Mouse (Mus musculus): ENCODE data around the gene Kif17.

The Kif17 gene

DNA sequence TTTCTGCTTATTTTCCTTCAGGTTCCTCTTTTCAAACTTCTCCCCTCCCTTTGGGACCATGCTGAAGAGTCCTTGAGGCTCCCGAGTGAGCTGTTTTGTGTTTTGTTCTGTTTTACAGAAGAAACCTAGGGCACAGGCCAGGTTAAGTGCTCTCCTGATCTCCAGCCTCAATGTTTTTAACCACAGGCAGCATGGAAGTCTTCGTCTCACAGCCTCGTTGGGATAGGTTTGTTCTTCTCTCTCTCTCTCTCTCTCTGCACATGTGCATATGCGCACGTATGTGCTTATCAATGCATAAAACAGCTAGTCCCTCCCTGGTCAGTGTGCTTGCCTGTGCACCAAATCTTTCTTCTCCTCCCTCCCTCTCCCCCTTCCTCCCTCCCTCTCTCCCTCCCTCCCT is 86.6 kb downstream of the Kif17 start:
- DNase-seq (ENCODE audit: extremely low read depth, low read depth, low spot score) = no peak

DNA sequence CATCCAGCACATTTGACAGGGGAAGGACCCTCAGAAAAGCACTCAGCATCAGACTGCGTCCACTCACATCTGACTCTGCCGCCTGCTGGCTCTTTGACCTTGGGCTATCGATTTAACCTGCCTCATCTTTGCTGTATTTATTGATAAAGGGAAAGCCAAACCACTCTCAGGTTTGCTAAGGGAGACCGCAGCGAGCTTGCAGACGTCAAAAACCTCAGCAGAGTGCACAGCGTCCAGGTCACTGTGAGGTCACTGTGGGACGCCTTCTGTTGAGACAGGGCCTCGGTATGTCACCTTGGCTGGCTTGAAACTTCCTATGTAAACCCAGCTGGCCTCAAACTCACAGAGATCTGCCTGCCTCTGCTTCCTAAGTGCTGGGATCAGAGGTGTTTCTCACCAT is 87.1 kb downstream of the Kif17 start:
- DNase-seq (ENCODE audit: extremely low read depth, low read depth, low spot score) = no peak

DNA sequence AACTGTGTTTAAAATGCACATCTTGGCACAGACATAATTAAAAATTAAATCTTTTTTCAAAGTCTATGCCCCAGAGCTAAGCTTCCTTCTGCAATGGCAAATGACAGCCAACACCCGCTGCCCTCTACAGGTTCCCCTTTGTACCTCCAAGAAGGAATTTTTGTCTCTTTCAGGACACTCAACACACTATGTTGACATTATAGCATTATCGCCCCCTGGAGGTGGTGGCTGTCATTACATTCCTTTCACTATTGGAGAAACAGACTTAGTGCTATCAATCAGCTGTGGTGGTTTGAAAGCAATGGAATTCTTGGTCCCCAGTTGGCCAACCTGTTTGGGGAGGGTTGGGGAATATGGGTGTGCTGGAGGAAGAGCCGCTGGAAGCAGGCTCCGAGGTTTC is 89.7 kb downstream of the Kif17 start:
- no peak for DNase-seq (ENCODE audit: extremely low read depth, low read depth, low spot score)

DNA sequence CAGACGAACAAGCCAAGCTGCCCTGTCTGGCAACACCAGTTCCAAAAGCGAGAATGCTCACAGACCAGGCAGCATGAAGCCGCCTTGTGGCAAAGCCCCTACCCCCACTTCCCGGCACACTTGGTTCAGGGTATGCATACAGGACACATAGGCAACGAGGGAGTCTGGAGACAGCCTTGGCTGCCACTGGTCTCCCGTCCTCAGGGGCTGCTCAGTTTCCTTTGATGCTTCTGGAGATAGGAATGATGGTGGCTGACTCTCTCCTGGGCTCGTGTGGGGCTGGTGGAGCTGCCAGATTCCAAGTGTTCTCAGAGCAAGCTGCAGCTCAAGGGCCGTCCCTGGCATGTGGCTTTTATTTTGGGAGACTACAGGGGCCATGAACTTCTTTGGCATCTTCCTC is 91.2 kb downstream of the Kif17 start:
- DNase-seq (ENCODE audit: extremely low read depth, low read depth, low spot score) = no peak

DNA sequence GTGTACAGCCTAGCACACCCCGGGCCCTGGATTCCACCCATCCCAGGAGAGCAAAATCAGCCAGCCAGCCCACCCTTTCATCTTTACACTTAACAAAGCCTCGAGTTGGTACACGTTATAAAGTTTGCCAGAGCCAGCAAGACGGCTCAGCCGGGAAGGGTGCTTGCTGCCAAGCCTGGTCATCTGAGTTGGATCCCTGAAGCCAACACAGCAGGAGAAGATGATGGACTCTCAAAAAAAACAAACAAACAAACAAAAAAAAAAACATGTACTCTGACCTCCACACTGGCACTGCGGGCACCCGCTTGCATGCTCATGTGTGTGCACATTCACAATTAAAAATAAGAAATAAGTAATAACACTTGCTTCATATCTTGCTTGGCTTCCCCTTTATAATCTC is 91.8 kb downstream of the Kif17 start:
- no peak for DNase-seq (ENCODE audit: extremely low read depth, low read depth, low spot score)

DNA sequence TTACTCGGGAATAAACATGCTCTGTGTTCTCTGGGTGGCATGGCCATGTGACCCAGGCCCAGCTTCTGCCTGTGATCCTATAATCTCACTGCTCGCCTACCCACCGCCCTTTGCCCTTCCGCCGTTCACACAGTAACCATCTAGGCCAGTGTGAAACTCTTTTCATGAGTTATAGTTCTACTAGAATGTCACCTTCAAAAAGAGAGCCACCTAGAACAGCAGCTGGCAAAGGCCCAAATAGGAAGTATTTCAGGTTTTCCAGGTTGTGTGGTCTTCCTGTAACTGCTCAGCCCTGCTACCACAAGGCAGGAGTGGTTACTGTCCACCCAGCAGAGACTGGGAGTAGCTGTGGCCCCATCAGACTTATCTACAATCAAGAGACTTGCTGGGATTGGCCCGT is 92.5 kb downstream of the Kif17 start:
- no peak for DNase-seq (ENCODE audit: extremely low read depth, low read depth, low spot score)

DNA sequence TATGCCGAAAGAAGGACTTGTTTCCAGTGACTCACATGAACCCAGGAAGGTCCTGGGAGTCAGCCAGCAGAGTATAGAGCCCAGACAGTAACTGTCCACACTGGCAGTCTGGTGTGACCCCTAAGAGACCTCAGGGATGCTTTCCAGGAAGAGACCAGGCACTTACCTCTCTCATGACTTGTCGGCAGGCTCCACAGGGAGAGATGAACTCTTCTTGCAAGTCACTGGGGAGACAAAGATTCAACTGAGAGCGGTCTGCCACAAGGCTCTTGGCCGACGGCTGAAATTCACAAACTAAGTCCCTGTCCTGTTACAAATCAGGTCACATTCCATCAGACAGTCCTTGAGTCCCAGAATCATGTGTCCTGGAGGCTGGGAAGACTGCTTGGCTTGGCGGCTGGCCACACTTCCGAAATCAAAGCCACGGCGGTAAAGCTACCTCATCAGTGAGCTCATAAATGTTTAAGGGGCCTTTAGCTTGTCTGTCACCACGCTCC is 93.2 kb downstream of the Kif17 start:
- no peak for DNase-seq (ENCODE audit: extremely low read depth, low read depth, low spot score)

DNA sequence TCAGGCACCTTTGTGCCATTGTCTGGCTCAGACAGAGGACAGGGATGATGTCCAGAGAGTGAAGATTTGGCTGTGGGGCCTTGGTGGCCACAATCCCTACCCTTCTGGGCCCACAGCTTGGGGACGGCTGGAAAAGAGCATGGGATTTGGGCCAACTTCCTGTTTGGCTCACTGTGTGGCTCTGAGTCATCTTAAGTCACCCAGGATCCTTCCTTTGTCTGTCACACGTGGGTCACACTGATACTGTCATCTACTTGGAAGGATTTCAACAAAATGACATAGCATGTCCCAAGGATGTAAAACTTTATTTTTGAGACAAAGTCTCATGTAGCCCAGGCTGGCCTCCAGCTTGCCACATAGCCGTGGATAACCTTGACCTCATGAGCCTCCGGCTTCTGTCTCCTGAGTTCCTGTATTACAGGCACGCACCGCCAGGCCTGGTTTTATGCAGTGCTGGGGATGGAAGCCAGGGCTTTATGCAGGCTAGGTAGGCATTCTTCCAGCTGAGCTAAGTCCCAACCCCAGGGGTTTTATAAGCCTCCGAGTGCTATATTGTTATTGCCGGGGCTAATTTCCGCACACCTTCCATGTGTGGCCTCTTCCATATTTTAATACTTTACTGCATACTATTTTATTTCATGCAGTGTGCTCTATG is 94.8 kb downstream of the Kif17 start:
- no peak for DNase-seq (ENCODE audit: extremely low read depth, low read depth, low spot score)

DNA sequence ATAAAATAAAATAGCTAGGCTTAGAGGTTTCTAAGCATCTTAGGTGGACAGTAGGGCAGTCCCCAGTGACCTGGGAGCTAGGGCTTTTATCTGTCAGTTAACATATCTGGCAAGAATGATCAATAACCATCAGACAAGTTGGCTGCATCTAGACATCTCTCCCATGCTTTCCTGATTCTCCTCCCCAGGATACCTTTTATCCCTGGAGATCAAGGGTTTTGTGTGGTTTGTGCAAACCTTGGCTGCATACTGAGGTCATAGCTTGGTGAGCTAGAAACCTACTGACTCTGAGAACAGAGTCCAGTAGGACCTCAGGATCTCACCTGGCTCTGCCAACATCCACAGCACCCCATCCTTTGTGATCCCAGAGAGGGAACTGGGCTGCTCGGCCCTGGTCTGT is 97.0 kb downstream of the Kif17 start:
- no peak for DNase-seq (ENCODE audit: extremely low read depth, low read depth, low spot score)

DNA sequence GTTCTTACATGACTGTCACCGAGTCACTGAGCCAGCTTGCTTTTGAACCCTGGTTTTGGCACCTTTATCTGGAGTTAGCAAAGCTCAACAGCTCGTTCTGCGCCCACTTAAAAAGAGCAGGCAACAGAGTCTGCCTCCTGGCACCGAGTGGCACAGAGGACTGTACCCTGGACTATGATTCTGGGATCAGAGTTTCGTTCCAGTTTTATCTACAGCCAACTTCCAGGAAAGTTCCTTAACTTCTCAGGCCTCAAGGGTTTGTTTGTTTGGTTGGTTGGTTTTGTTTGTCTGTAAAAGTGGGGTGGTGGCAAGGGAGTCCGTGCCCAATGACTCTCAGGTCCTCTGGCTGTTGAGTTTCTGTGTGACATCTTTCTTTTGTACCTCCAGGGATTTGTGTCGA is 98.5 kb downstream of the Kif17 start:
- no peak for DNase-seq (ENCODE audit: extremely low read depth, low read depth, low spot score)
